Mouse (Mus musculus): ENCODE measurements around the gene Mras.
A peak's percentile ranks its signal among the peaks of the same experiment; 100 is the strongest.

Mras gene

DNA sequence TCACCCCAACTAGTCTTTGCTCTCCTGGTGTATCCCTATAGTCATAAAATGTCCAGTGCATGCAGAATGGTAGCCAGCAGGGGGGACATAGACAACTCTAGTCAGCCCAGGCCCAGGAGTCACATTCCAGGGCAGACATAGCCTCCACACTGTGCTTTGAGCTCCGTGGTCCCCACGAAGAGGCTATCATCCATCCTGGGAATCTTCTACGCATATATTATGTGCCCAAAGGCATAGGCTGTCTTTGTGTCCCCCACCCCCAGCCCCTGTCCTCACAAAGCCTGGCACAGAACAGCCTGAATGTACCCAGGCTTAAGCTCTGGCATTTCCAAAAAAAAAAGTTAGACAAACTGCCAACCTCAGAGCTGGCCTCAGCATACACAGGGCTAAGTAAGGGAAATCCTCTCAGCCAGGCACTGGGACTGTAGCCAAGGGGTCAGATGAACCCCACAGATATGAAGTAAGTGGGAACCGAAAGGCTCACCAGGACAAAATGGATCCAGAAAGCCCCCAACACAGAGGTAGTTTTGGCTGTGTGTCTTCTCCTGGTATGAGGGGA lies 19.8 kb downstream of the Mras start:
- DNase-seq (ENCODE audit: extremely low read depth, low read depth) = no peak

DNA sequence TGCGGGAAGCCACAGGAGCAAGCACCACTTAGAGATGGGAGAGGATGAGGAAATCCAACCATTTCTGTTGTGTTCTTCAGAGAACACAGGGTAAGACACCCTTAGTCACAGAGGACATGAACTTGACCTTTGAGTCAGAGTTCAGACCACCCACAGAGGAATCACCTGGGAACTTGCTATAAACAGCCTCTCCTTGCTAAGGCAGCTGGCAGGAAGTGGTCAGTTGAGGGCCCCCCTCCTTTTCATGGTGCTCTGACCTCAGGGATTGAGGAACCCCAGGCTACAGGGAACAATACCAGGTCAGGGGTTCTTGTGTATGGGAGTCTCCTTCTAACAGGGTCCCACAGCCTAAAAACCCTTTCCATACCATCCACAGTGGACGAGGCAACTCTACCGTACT lies 20.4 kb downstream of the Mras start:
- no peak for DNase-seq (ENCODE audit: extremely low read depth, low read depth)

DNA sequence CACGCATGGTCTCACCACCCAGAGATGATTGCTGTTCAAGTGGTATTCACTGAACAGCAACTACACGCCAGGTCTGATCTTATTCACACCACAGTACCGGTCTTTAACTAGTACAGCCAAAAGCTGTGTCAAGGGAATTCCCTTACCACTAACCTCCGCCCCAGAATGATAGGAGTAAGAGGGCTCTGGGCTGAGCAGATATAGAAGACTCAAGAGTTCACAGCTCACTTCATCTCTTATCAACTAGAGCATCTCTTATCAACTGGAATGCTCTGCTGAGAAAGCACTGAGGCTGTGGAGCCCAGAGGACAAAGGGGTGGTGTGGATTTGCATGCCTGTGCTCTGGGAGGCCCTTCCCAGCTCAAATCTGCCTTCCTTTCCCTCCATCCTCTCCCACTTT lies 25.4 kb downstream of the Mras start:
- DNase-seq (ENCODE audit: extremely low read depth, low read depth) = no peak

DNA sequence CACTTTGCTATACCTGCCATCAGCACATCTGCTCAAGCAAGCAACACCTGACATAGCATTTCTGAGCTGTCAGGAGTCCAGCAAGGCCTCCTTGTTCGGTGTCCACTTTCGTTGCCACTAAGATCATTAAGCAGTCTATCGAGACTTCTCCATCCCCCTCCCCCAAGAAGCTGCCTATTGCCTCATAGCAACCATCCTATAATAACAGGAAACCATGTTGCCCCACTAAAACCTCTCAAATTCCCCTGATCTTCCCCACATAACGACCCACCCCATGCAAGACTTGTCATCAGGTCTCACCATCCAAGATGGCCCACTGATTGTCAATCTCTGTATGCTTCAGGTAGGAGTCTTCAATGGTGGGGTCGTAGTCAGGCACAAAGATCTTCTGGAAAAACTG lies 26.1 kb downstream of the Mras start:
- no peak for DNase-seq (ENCODE audit: extremely low read depth, low read depth)

DNA sequence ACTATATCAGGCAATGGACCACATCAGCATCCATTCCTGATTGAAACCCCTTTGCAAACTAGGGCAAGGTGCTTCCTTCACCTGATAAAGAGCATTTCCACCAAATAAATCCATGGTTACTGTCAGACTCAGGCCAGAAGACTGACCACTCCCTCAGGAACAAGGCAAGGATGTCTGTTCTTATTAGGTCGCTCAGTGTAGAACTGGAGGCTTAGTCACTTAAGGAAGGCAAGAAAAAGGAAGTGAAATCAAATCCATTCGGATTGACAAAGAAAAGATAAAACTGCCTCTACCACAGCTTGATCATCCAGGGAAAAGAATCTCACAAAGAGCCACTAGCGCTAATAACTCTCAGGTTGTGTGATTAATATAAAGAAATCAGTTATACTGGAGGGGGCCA lies 27.9 kb downstream of the Mras start:
- no peak for DNase-seq (ENCODE audit: extremely low read depth, low read depth)

DNA sequence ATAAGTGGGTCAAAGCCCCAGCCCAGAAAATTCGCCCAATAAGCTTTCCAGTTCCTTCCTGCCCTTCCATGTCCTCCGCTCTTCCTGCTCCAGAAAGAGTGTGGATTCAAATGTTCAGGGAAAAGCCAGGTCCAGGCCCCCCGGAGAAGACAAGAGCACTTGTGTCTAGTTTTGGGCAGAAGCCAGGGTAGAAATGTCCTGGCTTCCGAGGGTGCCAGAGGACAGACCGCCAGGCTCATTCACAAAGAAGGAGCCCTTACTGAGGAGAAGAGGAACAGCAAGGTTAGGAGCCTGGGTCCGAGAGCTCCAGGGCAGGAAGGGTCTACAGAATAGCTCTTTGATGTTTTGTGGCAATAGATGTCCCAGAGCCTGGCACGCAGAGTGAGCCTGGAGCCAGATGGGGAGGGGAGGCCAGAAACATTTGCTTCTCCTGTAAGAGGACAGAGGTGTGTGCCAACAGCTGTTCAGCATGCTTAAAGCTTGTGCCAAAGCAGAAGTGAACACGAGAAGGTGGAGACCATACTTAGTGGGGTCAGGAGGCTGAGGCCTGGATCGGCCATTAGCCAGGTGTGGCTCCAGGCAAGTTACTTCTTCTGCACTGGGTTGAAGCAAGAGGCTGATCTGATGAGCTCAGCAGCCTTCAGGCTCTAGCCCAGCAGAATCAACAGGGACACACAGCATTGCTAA lies 35.8 kb downstream of the Mras start:
- no peak for DNase-seq (ENCODE audit: extremely low read depth, low read depth)

DNA sequence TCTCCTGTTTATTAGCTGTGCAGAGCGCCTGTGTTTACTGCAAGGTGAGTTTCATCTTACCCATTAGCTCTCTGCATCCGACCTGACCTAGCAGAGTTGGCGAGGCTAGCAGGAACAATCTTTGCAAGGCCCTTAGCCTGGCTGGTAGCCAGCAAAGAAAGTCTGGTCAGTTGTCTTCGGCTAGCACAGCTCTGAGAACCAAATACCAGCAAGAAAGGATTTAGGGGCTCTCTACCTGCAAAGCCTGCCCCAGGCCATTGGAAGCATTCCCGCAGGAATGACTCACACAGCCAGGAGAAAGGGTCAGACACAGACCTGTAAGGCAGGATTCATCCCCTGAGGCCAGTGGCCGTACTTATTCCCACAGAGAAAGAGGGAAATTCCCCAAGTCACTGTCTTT lies 36.4 kb downstream of the Mras start:
- DNase-seq (ENCODE audit: extremely low read depth, low read depth) = no peak

DNA sequence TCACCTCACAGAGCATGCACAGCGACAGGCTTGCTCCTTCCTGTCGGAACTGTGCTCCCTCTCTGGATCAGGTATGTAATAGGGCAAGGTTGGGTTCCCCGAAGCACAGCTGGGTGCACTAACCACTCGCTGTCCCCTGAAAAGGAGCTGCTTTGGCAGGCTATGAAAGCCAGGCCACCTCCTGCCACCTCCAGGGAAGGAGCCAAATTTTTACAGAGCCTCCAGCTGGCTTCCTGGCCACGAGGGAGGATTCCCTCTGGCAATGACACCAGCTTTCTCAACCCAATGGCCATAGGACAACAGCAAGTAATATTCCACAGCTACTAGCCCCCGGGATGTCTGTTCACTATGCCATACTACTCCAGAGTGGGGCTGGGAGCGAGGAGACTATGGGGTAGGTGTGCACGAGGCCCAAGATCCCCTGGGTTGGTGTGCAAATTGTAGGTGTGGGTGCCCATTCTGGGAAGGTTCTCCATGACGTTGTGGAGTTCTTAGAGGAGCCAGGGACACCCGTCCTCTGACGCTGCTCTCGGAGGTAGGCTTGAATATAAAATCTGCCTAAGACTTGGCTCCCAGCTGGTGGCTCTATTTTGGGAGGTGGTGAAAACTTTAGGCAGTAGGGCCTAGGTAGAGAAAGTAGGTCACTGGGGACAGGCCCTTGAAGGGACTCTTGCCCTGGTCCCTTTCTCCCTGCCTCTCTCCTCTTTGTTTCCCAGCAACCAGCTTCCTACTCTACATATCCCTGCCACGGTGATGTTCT lies 39.9 kb downstream of the Mras start:
- no peak for DNase-seq (ENCODE audit: extremely low read depth, low read depth)

DNA sequence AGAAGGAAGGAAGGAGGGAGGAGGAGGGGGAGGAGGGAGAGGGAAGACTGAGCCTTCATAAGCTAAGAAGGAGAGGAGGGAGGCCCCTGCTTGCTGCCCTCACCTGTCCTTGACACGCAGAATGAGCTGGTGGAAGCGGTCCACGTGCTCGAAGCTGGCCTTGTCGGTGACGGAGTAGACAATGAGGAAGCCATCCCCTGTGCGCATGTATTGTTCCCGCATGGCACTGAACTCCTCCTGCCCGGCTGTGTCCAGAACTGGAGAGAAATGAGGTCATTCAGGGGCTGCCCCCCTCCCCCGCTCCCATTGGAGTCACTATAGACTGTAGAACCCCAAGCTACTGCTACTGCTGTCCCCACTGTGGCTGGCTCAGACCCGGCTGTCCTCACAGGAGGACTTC lies 42.8 kb downstream of the Mras start:
- DNase-seq (ENCODE audit: extremely low read depth, low read depth) = no peak

DNA sequence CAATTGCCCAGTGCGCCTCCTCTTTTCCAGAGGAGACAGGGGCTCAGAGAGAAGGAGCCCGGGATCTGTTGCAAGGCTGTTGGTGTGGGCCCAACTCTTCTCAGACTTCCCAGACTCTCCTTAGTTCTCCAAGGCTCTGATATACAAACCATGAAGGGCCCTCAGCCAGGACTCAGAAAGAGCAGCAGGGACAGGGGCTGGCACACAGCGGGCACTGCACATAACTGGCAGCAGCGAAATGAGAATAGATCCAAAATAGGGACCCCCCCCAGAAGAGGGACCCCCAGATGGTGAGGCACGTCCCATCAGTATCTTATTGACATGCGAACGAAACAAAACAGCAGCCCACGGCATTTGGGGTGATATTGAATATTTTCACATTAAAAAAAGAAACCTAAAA lies 44.0 kb downstream of the Mras start:
- DNase-seq (ENCODE audit: extremely low read depth, low read depth) = no peak

DNA sequence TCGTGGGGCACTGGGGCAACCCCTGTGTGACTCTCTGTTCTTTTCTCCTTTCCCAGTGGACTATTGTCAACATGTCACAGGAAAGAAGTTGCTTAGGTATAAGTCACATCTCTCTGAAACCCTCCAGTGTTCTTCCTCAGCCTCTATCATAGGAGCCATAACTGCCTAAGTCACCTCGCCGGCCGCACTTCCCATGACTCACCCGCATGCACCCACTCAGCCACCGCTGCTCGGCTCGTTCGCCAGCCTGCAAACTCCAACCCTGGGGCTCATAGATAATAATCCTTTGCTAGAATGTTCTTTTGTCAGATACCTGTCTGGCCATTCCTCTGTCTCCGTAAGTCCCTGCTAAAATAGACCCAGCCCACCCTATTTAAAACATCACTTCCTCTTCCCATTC lies 45.6 kb downstream of the Mras start:
- no peak for DNase-seq (ENCODE audit: extremely low read depth, low read depth)

DNA sequence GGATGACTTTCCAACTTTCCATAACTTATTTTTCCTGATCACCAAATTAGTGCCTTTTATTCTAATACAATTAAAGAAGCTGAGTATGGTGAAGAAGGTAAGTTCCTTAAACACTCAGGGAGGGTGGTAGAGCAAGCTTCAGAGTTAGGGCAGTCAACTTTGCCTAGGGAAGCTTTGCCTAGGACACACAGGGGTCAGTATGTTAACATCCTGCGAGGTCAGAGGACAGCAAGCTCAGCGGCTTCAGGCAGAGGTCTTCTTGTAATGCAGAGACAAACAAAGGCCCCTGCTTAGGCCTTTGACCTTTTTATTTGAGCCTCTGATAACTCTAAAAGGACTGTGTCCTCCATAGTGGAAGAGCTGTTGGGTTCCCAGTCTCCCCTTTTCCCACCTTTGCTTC lies 46.5 kb downstream of the Mras start:
- no peak for DNase-seq (ENCODE audit: extremely low read depth, low read depth)

DNA sequence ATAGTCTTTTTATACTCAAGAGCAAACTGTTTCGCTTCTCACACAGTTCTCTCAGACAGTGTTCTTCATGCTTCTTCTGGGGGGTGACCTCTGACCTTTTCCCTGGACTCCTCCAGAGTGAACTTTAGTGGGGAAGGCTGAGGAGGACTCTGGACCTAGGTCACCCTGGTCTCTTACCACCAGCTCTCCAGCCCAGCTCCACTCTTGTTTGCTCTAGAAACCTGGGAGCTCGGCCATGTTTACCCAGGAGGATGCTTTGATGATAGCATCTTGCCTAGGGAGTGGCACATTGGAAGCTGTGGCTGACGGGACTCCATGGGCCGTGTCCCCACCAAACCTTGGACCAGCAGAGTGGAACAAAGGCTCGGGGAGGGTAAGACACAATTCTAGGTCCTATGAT lies 47.0 kb downstream of the Mras start:
- no peak for DNase-seq (ENCODE audit: extremely low read depth, low read depth)

DNA sequence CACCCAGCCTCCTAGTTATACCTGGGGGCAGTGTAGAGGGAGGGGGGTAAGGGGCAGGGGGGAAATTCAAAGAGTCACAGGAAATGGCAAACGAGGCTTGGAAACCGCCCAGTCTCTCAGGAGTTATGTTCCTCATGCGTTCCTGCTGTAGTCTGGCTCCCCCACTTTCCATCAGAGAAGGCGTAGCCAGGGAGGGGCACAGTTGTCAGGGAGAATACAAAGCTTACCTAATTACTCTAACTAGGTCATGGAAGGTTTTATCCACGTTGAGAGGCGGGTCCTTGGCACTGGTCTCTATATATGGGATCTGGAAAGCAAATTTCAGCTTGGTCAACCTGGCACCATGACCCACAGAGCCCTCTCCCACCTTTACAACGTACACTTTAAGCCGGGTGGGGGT lies 47.7 kb downstream of the Mras start:
- DNase-seq (ENCODE audit: extremely low read depth, low read depth) = no peak

DNA sequence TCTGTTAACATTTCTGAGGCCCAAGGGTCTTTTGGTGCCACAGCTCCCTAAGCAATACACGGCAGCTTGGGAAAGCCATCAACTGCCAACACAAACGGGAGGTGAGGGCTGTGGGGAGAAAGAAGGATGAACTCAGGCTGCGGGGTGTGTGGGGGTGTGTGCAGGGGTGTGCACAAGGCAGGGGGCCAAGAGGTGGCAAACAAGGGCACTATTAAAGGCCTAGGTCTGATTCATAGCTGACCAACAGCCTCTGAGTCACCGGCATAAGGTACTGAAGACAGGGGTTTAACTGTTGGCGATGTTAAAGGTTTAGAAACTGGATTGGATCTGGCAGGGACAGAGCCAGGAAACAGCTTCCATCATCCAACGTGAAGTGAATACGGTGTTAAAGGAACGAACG lies 48.3 kb downstream of the Mras start:
- no peak for DNase-seq (ENCODE audit: extremely low read depth, low read depth)

DNA sequence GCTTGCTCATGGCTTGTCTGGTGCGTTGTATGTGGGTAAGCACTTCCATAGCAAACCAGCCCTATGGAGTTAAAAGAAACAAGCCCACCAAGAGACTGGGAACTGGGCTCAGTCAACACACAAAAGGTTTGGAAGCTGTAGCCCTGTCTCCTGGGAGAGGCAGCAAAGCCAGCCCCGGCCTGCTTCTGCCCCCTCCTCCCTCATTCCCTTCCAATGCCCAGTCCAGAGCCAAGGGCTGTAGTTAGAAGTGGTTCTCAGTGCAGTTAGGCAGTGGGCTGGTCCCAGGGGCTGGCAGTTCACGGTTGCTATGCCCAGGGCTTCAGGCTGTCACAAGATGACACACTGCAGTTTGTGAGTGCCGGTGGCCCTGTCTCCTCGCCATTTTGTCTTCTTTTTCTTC lies 49.1 kb downstream of the Mras start:
- DNase-seq (ENCODE audit: extremely low read depth, low read depth) = no peak

DNA sequence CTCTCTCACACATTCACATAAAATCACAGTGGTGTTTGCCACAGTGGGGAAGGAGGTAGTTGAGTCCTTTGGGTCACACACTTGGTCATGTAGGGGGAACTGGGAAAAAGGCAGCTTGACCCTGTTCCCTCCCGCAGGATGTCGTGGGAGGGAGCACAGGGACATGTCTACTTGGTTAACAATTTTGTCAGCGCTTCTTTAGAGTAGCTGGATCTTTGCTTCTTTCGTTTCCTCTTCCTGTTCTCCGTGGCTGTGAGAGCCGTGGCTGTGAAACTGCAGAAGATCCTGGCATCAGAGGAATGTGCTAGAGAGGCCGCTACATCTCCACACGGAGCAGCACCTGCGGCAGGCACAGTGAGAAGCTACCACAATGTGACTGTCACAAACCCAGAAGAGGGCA lies 54.6 kb downstream of the Mras start:
- DNase-seq (ENCODE audit: extremely low read depth, low read depth) = no peak

DNA sequence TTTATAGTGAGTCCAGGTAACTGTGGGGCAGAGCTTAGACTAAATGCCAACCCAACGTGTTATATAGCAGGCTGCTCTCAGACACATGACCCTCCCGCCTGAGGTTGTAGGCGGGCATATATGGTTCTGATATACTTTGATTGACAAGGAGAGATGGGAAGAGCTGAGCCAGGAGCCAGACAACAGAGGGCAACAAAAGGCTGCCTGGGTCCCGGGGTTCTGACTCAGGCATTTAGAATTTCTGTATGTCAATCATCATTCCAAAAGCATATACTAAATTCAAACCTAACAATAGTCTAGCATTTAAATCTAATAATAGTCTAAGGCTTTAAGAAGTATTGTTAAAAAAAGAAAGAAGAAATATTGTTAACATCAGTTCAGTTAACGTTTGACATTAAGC lies 58.0 kb downstream of the Mras start:
- no peak for DNase-seq (ENCODE audit: extremely low read depth, low read depth)

DNA sequence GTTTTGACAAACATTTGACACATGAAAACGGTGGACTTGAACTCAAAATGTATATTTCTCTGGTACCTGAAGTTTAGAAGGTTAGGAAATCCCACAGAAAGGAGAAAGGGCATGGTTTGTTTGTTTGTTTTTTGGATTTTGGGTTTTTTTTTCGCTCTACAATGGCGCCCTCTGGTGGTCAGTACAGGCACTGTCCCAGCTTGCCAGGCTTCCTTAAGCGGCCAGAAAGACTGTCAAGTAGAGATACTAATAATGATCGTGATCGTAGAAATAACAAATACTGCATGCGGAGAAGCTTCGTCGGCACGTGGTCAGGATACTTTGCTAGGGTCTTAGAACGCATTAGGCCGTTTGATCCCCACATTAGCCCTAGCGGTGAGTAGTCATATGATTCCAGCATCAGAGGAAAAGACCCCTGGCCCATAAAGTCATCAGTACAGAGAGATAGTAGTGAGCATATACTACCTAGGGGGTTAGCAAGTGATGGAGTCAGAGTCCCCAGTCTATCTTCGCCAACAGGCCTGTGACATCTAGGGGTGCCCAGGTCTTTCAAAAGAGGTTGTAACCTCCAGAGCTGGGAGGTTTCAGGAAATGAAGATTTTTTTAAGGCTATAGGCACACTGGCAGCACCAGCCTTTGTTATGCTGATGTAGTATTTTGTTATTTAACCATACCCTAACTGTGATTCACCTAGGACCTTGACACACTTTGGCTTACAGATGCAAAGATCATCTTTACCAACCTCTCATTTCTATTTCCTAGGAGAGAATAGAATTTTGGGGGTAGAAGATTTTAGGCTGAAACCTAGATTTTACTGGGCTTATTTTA lies 60.4 kb downstream of the Mras start:
- DNase-seq (ENCODE audit: extremely low read depth, low read depth) = peak; percentile 31

DNA sequence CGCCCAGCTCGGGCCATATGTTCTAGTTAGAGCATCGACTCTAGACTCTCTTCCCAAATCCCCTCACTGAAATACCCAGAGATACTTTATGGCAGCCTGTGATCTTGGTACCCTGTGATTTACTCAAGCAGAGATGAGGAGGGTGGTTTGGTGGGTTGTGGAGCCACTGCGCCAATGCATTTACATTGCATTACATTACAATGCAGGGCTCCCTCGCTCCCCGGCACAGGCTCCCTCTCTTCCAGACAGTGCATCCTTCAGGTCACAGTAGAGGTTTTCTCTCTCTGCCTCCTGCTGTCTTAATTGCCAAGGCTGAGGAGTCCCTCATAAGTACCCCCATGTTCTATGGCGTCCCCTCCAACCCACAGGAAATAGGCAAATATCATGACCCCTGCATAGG lies 68.8 kb downstream of the Mras start:
- DNase-seq (ENCODE audit: extremely low read depth, low read depth) = no peak

DNA sequence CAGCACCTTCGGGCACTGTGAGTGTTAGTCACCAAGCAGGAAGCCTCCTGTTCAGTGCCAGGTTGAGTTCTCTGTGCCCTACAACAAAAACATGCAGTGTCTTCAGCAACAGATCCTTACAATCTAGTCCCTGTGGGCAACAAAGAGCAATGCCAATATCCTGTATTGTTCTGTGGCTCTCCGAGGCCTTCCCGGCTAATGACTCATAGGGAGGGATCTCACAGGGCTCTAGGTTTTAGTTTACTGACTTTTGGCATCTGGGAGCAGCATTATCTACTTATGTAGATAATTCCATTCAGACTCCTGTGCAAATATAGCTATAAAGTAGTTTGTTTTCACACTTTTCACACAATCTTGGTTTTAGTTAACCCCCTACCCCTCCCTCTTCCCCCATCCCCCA lies 71.3 kb downstream of the Mras start:
- no peak for DNase-seq (ENCODE audit: extremely low read depth, low read depth)

DNA sequence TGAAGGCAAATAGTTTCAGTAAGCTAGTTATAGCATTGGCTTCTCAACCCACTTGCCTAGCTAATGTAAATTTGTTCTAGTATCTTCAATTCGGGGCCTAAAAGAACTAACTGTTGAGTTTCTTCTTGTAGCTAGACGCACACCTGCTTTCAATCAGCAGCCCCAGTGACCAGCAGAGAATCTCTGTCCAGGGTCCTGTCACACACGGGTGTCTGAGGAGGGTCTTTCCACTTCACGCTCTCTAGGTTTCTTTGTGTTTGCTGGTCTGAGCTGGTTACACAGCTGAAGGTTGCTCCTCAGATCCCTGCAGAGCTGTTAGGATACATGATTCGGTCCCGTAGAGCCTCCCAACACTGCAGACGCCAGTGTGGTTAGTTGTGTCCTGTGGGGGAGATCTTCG lies 74.1 kb downstream of the Mras start:
- no peak for DNase-seq (ENCODE audit: extremely low read depth, low read depth)
